Mouse (Mus musculus) heart, embryonic 11.5 days (tissue): ENCODE results near the gene Slc50a1. TPM values are rescaled to one million over a fixed set of nuclear protein-coding genes. Genes with fewer than 3 reads are reported as not detected.

Experiments
- ATAC-seq: fragments of 200-750 bp; cut with Nextera tagmentation; replicated peaks from 2 replicates; pipeline ENCODE4 v1.8.0; 2017; ENCODE audit warnings: moderate library complexity; ENCODE audit not compliant: insufficient number of reproducible peaks, low FRiP score, low TSS enrichment
- H3K27ac ChIP-seq: fragments of 300-500 bp; sonication (generic); 2 replicates; pipeline ENCODE4 v1.5.1; 2014; ENCODE audit warnings: mild to moderate bottlenecking, low read depth, low read length
- H3K27me3 ChIP-seq: fragments of 300-500 bp; sonication (generic); 2 replicates; pipeline ENCODE4 v1.6.1; 2014; ENCODE audit warnings: mild to moderate bottlenecking, low read length, mixed read lengths; ENCODE audit not compliant: control insufficient read depth, insufficient read depth
- H3K36me3 ChIP-seq: fragments of 300-500 bp; sonication (generic); 2 replicates; pipeline ENCODE4 v1.6.1; 2014; ENCODE audit warnings: mild to moderate bottlenecking, low read length, moderate library complexity, mixed read lengths; ENCODE audit not compliant: control insufficient read depth, insufficient read depth
- H3K4me1 ChIP-seq: fragments of 300-500 bp; sonication (generic); 2 replicates; pipeline ENCODE4 v1.6.1; 2014; ENCODE audit warnings: low read length; ENCODE audit not compliant: control insufficient read depth, insufficient read depth
- H3K4me2 ChIP-seq: fragments of 300-500 bp; sonication (generic); 2 replicates; pipeline ENCODE4 v1.6.1; 2014; ENCODE audit warnings: mild to moderate bottlenecking, moderate library complexity
- H3K4me3 ChIP-seq: fragments of 300-500 bp; sonication (generic); 2 replicates; pipeline ENCODE4 v1.5.1; 2014; ENCODE audit warnings: low read depth, low read length
- H3K9ac ChIP-seq: fragments of 300-500 bp; sonication (generic); 2 replicates; pipeline ENCODE4 v1.6.1; 2014; ENCODE audit warnings: mild to moderate bottlenecking, low read depth, low read length, moderate library complexity
- H3K9me3 ChIP-seq: fragments of 300-500 bp; sonication (generic); replicated peaks from 2 replicates; pipeline ENCODE4 v1.6.1; 2016; ENCODE audit warnings: low read length; ENCODE audit not compliant: control insufficient read depth
- WGBS: fragments of 180-500 bp; shearing (Covaris S2); extraction: QIAGEN DNeasy Blood & Tissue Kit; methylation state at CpG from one replicate; pipeline ENCODE4 v1.1.7; 2014; ENCODE audit not compliant: insufficient replicate concordance; 5-methylcytosine and 5-hydroxymethylcytosine counted together
- polyA plus RNA-seq: library from polyadenylated mRNA; unstranded; fragments of >200 nt; fragmentation: Nextera tagmentation; extraction: Ambion mirVana; gene quantifications from 2 replicates; pipeline ENCODE4 v1.2.1, GENCODE M21; 2014

Gene Slc50a1
- 37.5 and 40.9 TPM in 2 replicates for polyA plus RNA-seq

DNA sequence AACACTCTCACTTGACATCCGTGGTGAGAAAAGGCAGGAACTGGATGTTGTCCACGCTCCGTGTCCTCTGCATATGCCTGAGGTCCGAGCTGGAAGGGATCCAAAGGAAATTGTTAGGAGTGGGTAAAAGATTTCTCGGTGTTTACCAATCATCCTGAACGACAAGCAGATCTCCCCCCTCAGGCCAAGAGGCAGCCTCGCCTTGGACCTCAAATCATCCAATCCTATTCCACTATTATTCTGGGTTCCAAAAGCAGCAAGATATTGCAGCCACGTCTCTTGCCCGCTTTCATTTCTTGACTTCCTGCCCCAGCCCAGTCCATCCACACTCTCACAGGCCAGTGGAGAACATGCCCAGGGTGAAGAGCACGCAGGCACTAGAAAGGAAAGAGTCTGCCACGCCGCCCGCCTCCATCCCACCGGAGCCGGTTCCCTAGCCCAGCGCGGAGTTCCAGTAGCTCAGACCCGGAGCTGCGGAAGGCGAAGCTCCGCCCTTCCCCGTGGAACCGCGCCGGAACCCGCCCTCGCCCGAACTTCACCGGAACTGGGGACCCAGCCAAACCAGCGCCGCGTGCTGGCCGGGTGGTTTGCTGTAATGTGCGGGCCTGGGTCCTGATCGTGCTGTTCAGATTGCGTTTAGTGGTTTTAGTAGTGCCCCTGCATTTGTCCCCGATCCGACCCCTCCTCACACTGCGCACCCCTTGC, at the start of gene Slc50a1:
Gene Slc50a1 (minus strand): TSS at position 520 of the 705 bp plus-strand sequence.
- peak within 1 kb of the TSS; percentile 89 for H3K4me2 ChIP-seq
- H3K9me3 ChIP-seq, result no peaks in the 10 kb centered on the region
- peak within 1 kb of the TSS; percentile 81 for H3K9ac ChIP-seq
- no peaks in the 10 kb centered on the region for H3K27me3 ChIP-seq
- H3K36me3 ChIP-seq, result peaks cover 7% of the 10 kb centered on the region; the same call in 1 of the 2 replicates
- WGBS, result 3% methylated on average over 39 of the region's 39 CpGs
- H3K4me3 ChIP-seq, result peak within 1 kb of the TSS; percentile 67
- H3K4me1 ChIP-seq, result peaks cover 34% of the 10 kb centered on the region
- peak; percentile 61 for ATAC-seq
- peak within 1 kb of the TSS; percentile 75 for H3K27ac ChIP-seq

DNA sequence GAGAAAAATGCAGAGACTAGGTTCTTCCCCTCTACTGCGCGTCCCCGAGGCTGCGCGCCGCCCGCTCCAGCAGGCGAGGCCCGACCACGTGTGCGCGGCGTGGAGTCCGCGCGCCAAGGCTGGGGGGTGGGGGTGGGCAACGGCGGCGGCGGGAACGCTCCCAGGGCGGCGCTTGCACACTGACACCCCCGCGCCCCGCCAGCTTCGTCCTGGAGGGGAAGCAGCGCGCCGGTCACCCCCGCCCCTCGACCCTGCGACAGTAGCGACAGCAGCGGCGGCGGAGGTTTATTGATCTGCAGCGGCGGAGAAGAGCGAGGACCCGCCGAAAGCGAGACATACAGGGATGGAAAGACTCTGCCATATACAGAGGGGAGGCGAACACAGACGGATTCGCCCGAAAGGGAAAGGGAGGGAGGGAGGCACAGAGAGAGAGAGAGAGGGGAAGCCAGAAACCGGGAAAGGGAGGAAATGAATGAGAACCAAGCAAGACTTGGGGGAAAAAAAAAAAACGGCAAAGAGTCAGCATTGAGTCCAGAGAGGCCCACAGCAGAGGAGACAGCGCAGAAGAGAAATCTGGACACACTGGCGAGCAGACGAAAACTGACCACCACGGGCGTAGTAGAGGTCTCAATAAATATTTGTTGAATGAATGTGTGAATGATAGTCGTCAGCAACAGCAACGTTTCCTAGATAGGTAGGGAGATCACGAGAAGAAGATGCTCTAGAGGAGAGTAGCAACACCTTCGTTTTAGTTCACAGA, 49.4 kb upstream of the Slc50a1 start:
- no peak for ATAC-seq
- peaks cover 72% of the 10 kb centered on the region for H3K27me3 ChIP-seq
- H3K4me2 ChIP-seq, result peak overlapping the region; percentile 92
- peak overlapping the region; percentile 58; the same call in 1 of the 2 replicates for H3K9ac ChIP-seq
- peak overlapping the region; percentile 66 for H3K4me3 ChIP-seq
- peaks cover 53% of the 10 kb centered on the region for H3K4me1 ChIP-seq
- WGBS, result 4% methylated on average over 57 of the region's 58 CpGs
- H3K9me3 ChIP-seq, result no peaks in the 10 kb centered on the region
- no peaks in the 10 kb centered on the region for H3K36me3 ChIP-seq
- H3K27ac ChIP-seq, result no peak overlapping the region

- no peak overlapping the region for H3K27ac ChIP-seq
- H3K4me3 ChIP-seq, result peak overlapping the region; percentile 66
- no peaks in the 10 kb centered on the region for H3K9me3 ChIP-seq
- H3K4me1 ChIP-seq, result peaks cover 53% of the 10 kb centered on the region
- peak overlapping the region; percentile 92 for H3K4me2 ChIP-seq
- no peaks in the 10 kb centered on the region for H3K36me3 ChIP-seq
- peaks cover 72% of the 10 kb centered on the region for H3K27me3 ChIP-seq
- H3K9ac ChIP-seq, result peak overlapping the region; percentile 58; the same call in 1 of the 2 replicates
- 8% methylated on average over 21 of the region's 21 CpGs for WGBS
- no peak for ATAC-seq
These were observed 48.7 kb upstream of the Slc50a1 start for GRCm38 (mm10) chr3:89318971-89319590.

- 68% methylated on average over 8 of the region's 8 CpGs for WGBS
- no peak overlapping the region for H3K4me2 ChIP-seq
- peaks cover 68% of the 10 kb centered on the region for H3K27me3 ChIP-seq
- ATAC-seq, result no peak
- H3K4me1 ChIP-seq, result peaks cover 53% of the 10 kb centered on the region
- H3K9me3 ChIP-seq, result no peaks in the 10 kb centered on the region
- no peak overlapping the region for H3K9ac ChIP-seq
- no peak overlapping the region for H3K4me3 ChIP-seq
- no peak overlapping the region for H3K27ac ChIP-seq
- H3K36me3 ChIP-seq, result no peaks in the 10 kb centered on the region
These were observed 47.9 kb upstream of the Slc50a1 start for GRCm38 (mm10) chr3:89318316-89318715.

- peaks cover 58% of the 10 kb centered on the region for H3K27me3 ChIP-seq
- WGBS, result 57% methylated on average over 6 of the region's 6 CpGs
- ATAC-seq, result no peak
- no peaks in the 10 kb centered on the region for H3K9me3 ChIP-seq
- no peak overlapping the region for H3K27ac ChIP-seq
- H3K9ac ChIP-seq, result no peak overlapping the region
- H3K4me3 ChIP-seq, result no peak overlapping the region
- peaks cover 48% of the 10 kb centered on the region for H3K4me1 ChIP-seq
- no peaks in the 10 kb centered on the region for H3K36me3 ChIP-seq
- H3K4me2 ChIP-seq, result 0 out of 2 replicates have a peak overlapping the region, but pooled peaks have one; percentile 19
These were observed 46.9 kb upstream of the Slc50a1 start for GRCm38 (mm10) chr3:89317246-89317645.

GRCm38 (mm10) chr3:89316833-89317232, 46.5 kb upstream of the Slc50a1 start:
- ATAC-seq, result no peak
- Histone ChIP-seq H3K27ac (no peak overlapping the region), H3K4me1 (peaks cover 45% of the 10 kb centered on the region), H3K36me3 (no peaks in the 10 kb centered on the region), H3K9ac (no peak overlapping the region), H3K4me3 (no peak overlapping the region), H3K9me3 (no peaks in the 10 kb centered on the region), H3K27me3 (peaks cover 53% of the 10 kb centered on the region), H3K4me2 (peak overlapping the region; percentile 19; the same call in 1 of the 2 replicates)
- 2% methylated on average over 4 of the region's 4 CpGs for WGBS

GRCm38 (mm10) chr3:89315930-89316831, 45.8 kb upstream of the Slc50a1 start:
- Histone ChIP-seq H3K27ac (no peak overlapping the region), H3K36me3 (no peaks in the 10 kb centered on the region), H3K9ac (peak overlapping the region; percentile 28; the same call in 1 of the 2 replicates), H3K4me3 (peak overlapping the region; percentile 39), H3K9me3 (no peaks in the 10 kb centered on the region), H3K4me2 (peak overlapping the region; percentile 72), H3K27me3 (peaks cover 47% of the 10 kb centered on the region), H3K4me1 (peaks cover 38% of the 10 kb centered on the region)
- ATAC-seq, result no peak
- WGBS, result 20% methylated on average over 40 of the region's 40 CpGs
